Mouse (Mus musculus) large intestine, adult 2 months (tissue): ENCODE results near the gene Vdr. TPM values are rescaled to one million over a fixed set of nuclear protein-coding genes. Genes with fewer than 3 reads are reported as not detected.

Source experiments
- DNase-seq: peaks from one replicate; pipeline ENCODE4 v3.0.0-alpha.2; 2012; ENCODE audit warnings: low read depth, low spot score
- WGBS: fragments of 180-500 bp; shearing (Covaris S2); methylation state at CpG from one replicate; pipeline ENCODE4 v1.1.7; 2018; 5-methylcytosine and 5-hydroxymethylcytosine counted together
- polyA plus RNA-seq: library from polyadenylated mRNA; depleted of rRNA; stranded (reverse); fragments of >200 nt; gene quantifications from 2 replicates; pipeline ENCODE4 v1.2.3, GENCODE M21; 2012

Vdr gene
- polyA plus RNA-seq, 1 experiment, result 93.3 TPM

DNA sequence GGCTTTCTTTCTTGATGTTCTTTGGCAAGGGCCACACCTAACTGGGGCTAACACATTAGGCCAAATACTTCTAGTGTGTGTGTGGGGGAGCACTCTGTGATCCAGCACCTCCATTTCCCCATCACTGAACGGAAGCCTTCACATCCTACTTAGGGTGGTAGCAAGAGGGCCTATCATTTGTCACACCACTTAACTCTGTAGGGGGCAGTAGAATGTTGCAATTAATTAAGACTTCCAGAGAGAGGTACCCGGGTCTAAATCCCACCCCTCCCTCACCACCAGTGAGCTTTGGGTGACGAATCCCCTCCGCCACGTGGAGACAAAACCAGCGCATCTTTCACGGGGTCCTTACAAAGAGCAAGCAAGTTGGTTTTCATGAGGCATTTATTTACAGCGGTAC, 56.4 kb downstream of the Vdr start:
- WGBS, result 43% methylated on average over 8 of the region's 8 CpGs
- no peak for DNase-seq

DNA sequence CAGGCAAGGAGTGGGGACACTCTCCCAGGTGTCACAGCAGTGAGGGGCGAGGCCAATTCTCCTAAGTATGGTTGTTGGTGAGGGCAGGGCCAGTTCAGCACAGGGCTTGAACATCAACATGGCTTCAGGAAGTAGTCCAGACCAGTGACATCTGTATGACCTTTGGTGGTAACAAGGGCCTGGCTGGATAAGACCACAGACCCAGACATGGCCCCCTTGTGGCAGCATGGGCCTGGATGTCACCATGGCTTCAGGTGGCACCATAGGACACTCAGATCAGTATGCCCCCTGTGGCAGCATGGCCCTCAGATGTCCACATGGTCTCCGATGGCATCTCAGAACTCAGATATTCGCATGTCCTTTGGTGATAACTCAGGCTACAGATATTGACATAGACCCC, 58.1 kb downstream of the Vdr start:
- 85% methylated on average over 3 of the region's 3 CpGs for WGBS
- no peak for DNase-seq

DNA sequence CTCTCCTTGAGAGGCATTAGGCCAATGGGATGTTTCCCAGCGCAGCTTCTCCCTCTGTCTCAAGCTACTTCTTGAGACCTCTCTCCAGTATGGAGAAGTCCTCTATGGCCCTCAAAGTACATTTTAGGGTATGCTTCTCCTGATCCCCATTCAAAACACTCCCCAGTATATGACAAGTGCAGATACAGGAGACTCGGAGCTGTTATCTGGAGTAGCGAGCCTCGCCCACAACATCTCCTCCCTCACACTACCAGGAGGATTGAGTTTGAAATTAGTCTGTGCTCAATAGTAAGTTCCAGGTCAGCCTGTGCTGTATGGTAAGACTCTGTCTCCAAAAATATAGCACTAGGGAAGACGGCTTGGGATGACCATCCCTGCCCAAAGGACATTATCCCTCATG, 59.4 kb downstream of the Vdr start:
- WGBS, result 73% methylated on average over 5 of the region's 5 CpGs
- DNase-seq, result no peak

DNA sequence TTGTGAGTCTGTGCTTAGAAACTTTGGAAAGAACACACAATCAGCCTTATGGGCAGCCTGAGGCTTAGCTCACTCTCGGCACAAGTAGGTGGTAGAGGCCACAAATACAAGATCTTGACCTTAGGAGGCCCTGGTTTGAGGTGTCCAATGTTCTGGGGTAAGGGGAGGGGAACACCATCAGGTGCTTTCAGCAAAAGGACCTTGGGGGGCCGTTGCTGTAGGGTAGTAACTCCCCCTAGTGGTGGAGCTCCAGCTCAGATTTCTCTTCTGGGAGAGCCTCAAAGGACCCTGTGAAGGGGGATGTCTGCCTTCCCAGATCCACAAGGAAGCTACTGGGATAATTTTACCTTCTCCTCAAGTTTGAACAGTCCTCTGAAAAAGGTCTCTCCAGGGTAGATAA, 60.0 kb downstream of the Vdr start:
- no peak for DNase-seq
- 16% methylated on average over 2 of the region's 2 CpGs for WGBS

DNA sequence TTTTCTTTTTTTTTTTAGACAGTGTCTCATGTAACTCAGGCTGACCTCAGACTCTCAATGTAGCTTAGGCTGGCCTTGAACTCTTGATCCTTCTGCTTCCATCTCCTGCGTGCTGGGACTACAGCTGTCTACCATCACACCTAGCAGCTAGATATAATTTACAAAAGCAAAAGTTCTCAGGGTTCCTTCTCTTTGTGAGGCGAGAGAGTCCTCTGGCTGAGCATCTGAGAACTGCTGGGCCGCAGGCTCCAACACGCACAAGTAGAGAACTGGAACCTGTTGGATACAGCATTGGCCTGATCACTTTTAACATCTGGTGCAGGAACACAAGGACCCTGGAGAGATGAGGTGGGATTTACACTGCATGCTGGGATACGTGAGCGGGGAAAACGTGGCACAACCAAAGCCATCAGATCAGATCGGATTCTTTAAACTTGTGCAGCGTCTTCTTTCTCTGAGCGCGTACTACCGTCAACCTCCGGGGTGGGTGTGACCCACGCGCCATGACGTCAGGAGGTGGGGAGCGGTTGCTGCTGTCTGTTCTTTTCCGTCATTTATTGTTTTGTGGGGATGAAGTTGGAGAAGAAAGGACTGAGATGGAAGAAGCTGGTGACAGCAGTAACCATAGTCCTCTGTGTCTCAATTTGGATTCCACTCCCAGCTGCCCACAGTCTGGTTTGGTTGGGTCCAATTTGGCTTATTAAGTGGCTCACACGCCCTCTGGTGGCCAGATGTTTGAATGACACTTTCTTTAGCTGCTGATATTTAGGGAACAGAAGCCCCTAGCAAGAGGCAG, 61.1 kb downstream of the Vdr start:
- peak; percentile 70 for DNase-seq
- 2% methylated on average over 19 of the region's 19 CpGs for WGBS

DNA sequence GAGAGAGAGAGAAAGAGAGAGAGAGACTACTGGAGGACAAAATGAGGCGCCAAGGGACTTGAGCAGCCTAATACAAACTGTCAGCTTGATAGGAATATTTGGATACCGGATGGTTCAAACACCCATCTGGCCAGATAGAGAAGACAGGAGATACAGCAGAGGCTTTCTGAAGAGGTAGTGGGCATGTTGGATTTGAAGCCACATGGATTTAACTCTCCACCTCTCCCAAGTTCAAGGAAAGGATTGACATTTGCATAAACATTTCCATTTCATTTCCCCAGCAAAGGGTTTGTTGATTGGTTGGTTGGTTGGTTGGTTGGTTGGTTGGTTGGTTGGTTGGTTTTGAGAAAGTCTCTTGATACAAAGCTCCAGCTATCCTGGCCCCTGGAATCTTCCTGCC, 62.6 kb downstream of the Vdr start:
- WGBS, result 94% methylated on average over 2 of the region's 2 CpGs
- no peak for DNase-seq

DNA sequence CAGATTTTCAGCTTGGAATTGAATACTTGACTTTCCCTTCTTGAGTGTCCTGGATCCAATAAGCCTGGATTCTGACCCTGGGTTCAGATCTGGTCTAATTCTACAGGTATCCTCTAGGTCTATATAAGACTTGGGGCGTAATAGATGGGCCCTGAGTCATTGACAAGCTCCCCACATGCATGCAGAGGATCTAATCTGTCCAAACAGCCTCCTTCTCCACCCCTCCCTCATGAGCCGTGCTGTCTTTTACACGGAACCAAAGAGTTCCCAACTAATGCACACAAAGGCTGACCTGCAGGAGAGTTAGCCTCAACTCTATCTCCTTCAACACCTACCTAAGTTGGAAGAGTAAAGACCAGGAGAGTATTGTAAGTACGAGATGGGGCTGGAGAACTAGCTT, 63.1 kb downstream of the Vdr start:
- DNase-seq, result no peak
- 96% methylated on average over 4 of the region's 4 CpGs for WGBS

DNA sequence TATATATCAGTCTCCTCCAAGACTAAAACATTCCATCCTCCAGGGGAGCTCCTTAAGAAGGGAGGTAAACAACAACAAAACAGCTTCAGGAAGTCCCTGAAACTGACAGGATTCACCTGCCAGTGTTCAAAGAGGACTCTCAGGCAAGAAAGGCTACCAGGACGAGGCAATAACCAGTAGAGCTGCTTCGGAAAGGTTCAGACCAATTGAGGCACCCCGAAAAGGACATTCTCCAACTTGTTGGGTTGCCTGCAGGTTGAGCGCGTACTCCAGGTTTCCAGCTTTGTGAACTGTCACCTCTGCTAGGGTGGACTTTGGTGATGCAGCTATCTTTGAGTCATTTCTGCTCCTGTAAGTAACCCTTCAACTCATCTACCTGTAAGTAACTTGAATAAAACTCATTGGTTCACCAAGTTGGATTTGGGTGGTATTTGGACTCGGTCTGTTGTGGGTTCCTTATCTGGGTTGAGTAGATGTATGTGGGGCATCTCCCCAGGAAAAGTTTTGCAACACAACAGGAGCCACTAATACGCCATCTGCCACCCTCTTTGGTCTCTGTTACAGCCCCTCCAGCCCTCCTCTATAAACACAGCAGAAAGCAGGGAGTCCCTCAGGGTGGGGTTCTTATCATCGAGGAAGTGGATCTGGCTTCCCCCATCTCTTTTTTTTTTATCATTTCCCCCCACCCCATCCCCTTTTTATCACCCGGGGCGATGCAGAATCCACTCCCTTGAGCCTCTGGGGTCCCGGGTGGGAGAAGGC, 64.1 kb downstream of the Vdr start:
- 89% methylated on average over 11 of the region's 11 CpGs for WGBS
- DNase-seq, result no peak

DNA sequence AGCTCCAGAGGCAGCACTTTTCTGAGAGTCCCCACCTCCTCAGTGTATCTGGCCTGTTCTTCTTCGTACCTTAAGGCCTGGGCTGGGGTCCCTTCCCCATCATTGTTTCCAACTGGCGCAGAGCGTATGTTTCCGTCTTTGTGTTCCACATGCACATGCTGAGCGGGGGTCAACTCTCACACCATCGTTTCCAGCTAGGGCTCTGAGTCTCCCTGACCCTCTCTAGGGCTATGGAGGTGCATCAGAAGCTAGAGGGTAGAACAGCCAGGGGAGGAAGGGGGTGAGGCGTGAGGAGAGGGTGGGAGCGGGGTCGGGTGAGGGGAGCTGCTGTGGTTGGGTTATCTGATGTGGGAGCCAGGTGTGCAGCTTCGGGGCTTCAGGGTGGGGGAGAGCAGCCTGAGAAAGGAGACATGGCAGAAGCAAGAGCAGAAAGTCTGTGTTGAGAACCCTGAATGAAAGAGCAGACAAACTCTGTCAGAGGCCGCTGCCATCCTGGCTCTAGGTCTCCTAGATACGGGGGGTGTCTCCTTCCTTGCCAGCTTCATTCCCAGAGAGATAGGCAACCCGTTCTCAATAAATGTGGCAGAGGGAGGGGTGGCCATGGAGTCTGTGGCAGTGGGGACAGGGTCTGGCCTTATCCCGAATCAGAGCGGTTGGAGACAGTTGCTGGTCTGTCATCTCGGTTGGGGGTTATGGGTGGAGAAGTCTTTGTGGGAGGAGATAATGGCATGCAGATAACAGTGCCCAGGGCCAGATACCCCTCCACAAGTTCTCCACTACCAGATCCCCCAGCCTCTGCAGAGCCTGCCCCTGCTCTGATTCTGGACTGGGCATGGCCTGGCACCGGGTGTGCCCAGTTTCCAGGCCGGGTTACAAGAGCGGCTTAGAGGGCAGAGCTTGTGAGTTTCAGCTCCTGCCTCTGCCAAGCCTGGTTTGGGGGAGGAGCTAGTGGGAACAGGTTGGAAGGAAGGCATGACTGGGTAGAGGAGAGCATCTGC, 66.1 kb downstream of the Vdr start, which contains the start of gene Hdac7:
Gene Hdac7 (minus strand): TSS at position 466 of the 998 bp plus-strand sequence.
- DNase-seq, result no peak
- 81% methylated on average over 19 of the region's 19 CpGs for WGBS

DNA sequence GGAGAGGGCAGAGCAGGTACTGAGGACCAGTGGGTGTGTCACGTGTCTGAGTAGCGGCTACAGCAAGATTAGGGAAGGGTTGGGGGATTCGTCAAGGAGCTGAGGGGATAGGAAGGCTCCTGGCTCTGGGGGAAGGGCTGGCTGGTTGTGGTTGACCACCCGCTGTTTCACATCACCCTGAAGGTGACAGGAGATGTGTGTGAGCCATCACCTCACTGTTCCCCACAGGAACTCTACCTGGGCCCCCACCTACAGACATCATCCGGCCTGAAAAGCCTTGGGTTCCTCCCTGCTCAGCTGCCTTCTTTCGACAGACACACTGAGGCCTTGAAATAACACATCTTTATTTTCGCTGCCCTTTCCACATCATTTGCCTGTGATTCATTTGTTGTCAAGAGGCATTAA, 67.2 kb downstream of the Vdr start:
- DNase-seq, result no peak
- WGBS, result 86% methylated on average over 7 of the region's 7 CpGs

DNA sequence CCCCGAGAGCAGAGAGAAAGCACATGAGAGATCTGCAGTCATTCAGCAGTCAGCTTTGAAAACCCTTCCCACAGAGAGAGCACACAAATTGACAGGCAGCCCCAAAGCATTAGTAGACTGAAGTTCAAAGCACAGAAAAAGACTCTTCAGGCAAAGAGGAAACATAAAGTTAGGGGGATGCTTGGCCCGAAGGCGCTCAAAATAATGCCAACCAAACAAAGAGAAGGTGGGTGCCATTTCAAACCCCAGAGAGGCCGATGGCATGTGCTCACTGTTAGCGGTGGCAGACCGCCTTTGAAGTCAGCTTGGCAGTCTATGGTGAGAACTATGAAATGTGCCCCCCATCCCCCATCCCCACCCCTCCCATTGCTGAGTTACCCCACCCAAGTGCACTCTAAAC, 68.4 kb downstream of the Vdr start:
- DNase-seq, result no peak
- WGBS, result 88% methylated on average over 6 of the region's 6 CpGs

DNA sequence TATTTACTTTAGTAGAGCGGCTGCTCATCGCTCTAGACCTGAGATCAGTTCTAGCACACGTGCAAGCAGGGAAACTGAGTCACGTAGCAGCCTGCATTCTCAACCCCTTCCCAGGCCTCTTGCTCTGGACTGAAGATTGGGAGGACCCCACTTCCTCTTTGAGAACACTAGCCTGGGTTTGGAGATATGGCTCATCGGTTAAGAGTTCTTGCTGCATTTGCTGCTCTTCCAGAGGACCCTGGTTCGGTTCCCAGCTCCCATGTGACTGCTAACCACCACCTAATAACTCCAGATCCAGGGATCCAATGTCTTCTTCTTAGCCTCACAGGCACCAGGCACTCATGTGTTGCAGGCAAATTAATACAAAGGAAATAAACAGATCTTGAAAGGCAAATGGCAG, 69.0 kb downstream of the Vdr start:
- no peak for DNase-seq
- 94% methylated on average over 6 of the region's 6 CpGs for WGBS

DNA sequence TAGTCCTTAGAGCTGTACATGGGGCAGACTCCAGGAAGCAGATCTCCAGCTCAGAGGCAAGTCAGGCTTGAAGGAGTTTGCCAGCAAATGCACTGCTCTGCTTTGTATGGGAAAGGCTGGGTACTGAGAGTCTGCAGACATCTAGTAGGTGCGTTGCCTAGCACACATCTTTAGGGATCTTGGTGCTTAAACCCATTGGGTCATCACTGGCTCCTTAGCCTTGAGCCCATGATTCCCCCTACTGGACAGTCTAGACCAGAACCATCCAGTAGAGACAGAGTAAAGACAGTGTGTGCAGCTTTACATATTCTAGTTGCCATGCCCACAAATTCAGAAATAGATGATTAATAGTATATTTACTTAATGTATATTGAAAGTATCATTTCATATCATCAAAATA, 69.6 kb downstream of the Vdr start:
- no peak for DNase-seq
- 69% methylated on average over 1 of the region's 1 CpGs for WGBS

DNA sequence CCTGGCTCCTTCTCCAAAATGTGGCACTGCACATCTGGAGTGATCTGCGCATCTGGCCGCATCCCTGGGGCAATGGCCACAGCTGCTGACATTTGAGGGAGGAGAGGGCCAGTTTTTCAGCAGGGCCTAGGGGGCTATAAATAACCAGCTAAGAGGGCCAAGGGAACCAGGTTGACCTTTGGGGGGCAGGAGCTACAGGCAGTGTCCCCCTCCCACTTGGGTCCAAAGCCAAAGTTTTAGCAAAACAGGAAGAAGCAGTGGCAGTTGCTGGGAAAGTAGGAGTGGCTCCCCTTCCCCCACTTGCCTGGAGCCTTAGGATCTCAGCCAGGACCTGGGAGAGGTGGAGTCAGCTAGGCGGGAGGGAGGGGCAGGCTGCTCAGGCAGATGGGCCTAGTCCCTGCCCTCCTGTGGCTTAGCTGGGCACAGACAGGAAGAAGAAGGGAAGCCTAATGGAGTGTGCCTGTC, 70.4 kb downstream of the Vdr start:
- DNase-seq, result peak; percentile 53
- WGBS, result 21% methylated on average over 3 of the region's 3 CpGs

DNA sequence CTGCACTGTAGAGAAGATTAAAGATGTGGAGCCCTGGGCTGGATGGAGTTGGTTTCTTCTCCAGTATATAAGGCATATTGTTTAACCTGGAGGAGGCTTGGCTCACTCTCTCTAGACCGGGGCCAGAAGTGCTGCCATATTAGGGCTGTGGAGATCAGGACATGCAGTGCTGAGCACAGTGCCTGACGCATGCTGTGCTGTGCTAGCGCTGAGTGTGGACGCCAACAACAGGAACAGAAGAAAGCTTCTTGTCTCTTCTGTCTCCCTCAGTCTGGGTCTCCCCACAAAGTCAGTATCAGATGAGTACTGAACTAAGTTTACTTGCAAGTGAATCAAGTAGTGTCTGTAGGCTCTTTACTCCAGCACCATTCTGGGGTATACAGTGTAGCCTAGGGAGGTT, 71.0 kb downstream of the Vdr start:
- no peak for DNase-seq
- 82% methylated on average over 4 of the region's 4 CpGs for WGBS

DNA sequence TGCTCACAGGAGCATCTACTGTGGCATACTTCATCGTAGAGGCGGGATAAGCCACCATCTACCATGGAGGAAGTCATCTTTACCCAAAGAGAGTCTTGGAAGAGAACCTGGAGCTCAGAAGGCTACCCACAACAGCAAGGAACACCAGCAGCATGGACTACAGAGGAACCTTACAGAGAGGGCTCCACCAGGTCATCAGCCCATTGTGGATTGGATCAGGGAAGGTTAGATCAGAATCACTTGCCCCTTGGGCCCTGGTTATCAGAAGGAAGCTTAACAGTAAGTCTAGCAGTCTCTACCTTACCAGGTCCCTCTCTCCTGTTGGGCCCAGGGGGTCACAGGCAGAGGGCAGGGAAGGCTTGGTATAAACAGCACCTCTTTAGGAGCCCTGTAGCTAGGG, 71.4 kb downstream of the Vdr start:
- no peak for DNase-seq
- 96% methylated on average over 2 of the region's 2 CpGs for WGBS

DNA sequence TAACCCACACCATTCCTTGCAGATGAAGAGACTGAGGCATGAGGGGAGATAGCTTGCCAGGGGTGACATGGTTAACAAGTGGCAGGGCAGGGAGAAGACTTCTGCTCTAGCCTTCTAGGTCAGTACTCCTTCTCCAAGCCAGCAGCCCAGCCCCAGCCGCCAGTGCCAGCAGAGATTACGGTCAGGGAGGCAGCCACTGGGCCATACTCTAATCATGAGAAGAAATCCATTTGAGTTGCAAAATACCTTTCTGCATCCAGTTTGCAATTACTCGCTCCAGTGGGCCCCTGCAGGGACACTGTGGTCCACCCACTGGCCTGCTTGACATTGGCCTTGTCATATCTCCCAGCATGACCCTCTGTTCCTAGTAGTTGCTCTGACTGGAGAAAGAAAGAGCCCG, 72.0 kb downstream of the Vdr start:
- 67% methylated on average over 4 of the region's 4 CpGs for whole genome bisulfite sequencing
- DNase-seq, result no peak

DNA sequence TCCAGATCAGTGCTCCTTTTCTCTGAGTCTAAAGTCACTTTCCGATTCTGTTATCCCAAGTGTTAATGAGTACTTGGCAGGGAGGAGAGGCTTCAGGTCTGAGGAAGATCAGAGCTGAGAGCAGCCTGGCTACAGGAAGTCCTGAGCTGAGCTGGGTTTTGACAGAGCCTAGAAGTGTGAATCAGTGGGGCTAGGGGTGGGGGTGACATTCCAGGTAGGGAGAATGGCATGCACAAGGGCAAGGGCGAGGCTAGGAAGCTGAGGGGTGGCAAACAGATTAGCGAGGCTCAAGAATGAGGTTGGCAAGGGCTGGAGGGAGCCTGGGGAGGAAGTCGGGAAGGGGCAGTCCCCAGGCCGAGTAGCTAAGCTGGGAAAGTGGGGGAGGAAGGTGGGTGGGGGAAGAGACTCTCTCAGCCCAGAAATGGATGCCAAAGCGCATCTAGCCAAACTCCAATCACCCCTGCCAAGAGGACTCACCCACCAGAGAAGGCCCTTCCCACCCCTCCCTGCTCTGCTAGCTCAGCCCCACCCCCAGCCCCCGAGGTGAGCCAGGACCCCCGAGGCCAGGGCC, 72.9 kb downstream of the Vdr start:
- no peak for DNase-seq
- WGBS, result 3% methylated on average over 8 of the region's 8 CpGs

DNA sequence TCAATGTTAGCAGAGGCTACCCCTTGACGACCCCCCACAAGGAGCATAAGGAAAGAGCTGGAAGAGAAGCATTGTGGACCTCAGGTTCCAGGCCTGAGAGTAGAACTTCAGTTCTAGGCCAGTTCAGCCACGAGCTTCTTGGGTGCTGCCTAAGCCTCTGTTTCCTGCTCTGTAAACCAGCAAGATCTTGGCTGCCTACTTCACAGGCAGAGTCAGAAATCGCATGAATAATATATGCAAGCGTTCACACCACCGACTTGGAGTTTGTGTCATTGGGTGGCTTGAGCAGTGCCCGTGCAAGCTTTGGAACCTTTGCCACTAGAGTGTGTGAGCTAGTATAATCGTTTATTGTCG, 73.6 kb downstream of the Vdr start:
- no peak for DNase-seq
- WGBS, result 32% methylated on average over 8 of the region's 8 CpGs
